Mouse (Mus musculus) c-Kit-positive CD71-positive TER-119-positive erythroid progenitor cells, embryonic 14.5 days (primary cell): ENCODE measurements at regions not wholly inside any gene's neighbourhood (a gene's known extent, or its start where the extent isn't known, plus 50 kb on each side); places are given as distances from the start of the nearest gene placed in this dataset.
A peak's percentile ranks its signal among the peaks of the same experiment; 100 is the strongest.
"Not testable (repeated sequence)": the region's sequence is repeated elsewhere in the genome, so short reads cannot be mapped to it uniquely, and the experiment has no call there.

ENCODE experiments used
- DNase-seq: peaks from one replicate; pipeline ENCODE4 v3.0.0-alpha.2; 2013; ENCODE audit warnings: low spot score

- DNase-seq = not testable (repeated sequence)
Observed at GRCm38 (mm10) chr6:48341367-48341766, 54.0 kb upstream of the Krba1 start.

GRCm38 (mm10) chr6:48336964-48337363 is 58.4 kb upstream of the Krba1 start:
- DNase-seq = not testable (repeated sequence)

- DNase-seq = no peak
Observed at GRCm38 (mm10) chr6:48288011-48288410, 107.4 kb upstream of the Krba1 start.

- not testable (repeated sequence) for DNase-seq
Observed at GRCm38 (mm10) chr6:48279646-48280045, 115.7 kb upstream of the Krba1 start.

GRCm38 (mm10) chr6:48261563-48261962 is 133.8 kb upstream of the Krba1 start:
- not testable (repeated sequence) for DNase-seq

GRCm38 (mm10) chr6:48252989-48253388 is 142.4 kb upstream of the Krba1 start:
- not testable (repeated sequence) for DNase-seq

GRCm38 (mm10) chr6:48251954-48252353 is 143.4 kb upstream of the Krba1 start:
- no peak for DNase-seq

- not testable (repeated sequence) for DNase-seq
Observed at GRCm38 (mm10) chr6:48244191-48244590, 151.2 kb upstream of the Krba1 start.

GRCm38 (mm10) chr6:48227431-48227830 is 141.0 kb upstream of the Zfp746 start:
- DNase-seq = no peak

GRCm38 (mm10) chr6:48224206-48224605 is 137.8 kb upstream of the Zfp746 start:
- DNase-seq = no peak

- no peak for DNase-seq
Observed at GRCm38 (mm10) chr6:48222971-48223370, 136.6 kb upstream of the Zfp746 start.

GRCm38 (mm10) chr6:48221806-48222205 is 135.4 kb upstream of the Zfp746 start:
- not testable (repeated sequence) for DNase-seq

GRCm38 (mm10) chr6:48215212-48215611 is 128.8 kb upstream of the Zfp746 start:
- no peak for DNase-seq

- no peak for DNase-seq
Observed at GRCm38 (mm10) chr6:48209739-48210138, 123.3 kb upstream of the Zfp746 start.

- no peak for DNase-seq
Observed at GRCm38 (mm10) chr6:48209103-48209502, 122.7 kb upstream of the Zfp746 start.

GRCm38 (mm10) chr6:48205722-48206121 is 119.3 kb upstream of the Zfp746 start:
- DNase-seq = no peak

- DNase-seq = no peak
Observed at GRCm38 (mm10) chr6:48199951-48200350, 113.6 kb upstream of the Zfp746 start.

GRCm38 (mm10) chr6:48198806-48199205 is 112.4 kb upstream of the Zfp746 start:
- DNase-seq = no peak

GRCm38 (mm10) chr6:48197696-48198378 is 111.4 kb upstream of the Zfp746 start:
- DNase-seq = no peak

- DNase-seq = not testable (repeated sequence)
Observed at GRCm38 (mm10) chr6:48188363-48188762, 102.0 kb upstream of the Zfp746 start.

- DNase-seq = no peak
Observed at GRCm38 (mm10) chr6:48185311-48185710, 98.9 kb upstream of the Zfp746 start.

- no peak for DNase-seq
Observed at GRCm38 (mm10) chr6:48178360-48179120, 92.1 kb upstream of the Zfp746 start.

GRCm38 (mm10) chr6:48177936-48178335 is 91.5 kb upstream of the Zfp746 start:
- peak; percentile 21 for DNase-seq
